Mouse (Mus musculus): Measurements from ENCODE around the gene Prkcg.

DNA sequence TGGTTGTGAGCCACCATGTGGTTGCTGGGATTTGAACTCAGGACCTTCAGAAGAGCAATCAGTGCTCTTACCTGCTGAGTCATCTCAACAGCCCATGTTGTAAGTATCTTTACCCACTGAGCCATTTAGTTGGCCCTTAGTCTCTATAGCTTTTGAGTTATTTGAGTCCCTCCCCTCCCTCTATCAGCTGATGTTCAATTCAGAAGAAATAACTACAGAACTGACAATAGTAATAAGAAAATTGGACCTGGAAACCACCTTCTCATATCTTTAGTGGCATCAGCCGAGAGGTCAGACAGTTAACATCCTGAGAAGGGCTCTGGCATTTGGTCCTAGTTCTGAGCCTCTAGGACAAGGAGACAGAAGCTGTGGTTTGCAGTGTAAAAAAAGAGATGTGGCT is 5.8 kb downstream of the Prkcg start:
- TF ChIP-seq CTCF (IDR thresholded peaks at IDR 0.05; ENCODE audit: low read depth, low read length) (no peak), EP300 (IDR thresholded peaks at IDR 0.05; ENCODE audit: insufficient read depth, low read depth, low read length) (no peak), POLR2A (IDR thresholded peaks at IDR 0.05; ENCODE audit: insufficient read depth, low read length) (no peak)

Measured in ES-Bruce4 (cell line).